Mouse (Mus musculus) naive thymus-derived CD4-positive, alpha-beta T cell, adult 2 months (primary cell): ENCODE results near the gene Stom.

ENCODE experiments used
- DNase-seq: peaks from one replicate; pipeline ENCODE4 v3.0.0-alpha.2; 2011; ENCODE audit warnings: low read depth

Stom gene

GRCm38 (mm10) chr2:35336388-35337280 lies at the start of gene Stom:
Gene Stom, minus strand, starts transcription at chr2:35336976.
- DNase-seq, result peak; percentile 97

- DNase-seq, result no peak
Measured at GRCm38 (mm10) chr2:35385441-35385871, 48.7 kb upstream of the Stom start.

GRCm38 (mm10) chr2:35379306-35379705 lies 42.5 kb upstream of the Stom start:
- DNase-seq, result no peak

GRCm38 (mm10) chr2:35377600-35377999 lies 40.8 kb upstream of the Stom start:
- no peak for DNase-seq

- DNase-seq, result peak; percentile 27
Measured at GRCm38 (mm10) chr2:35373003-35373402, 36.2 kb upstream of the Stom start.

- no peak for DNase-seq
Measured at GRCm38 (mm10) chr2:35370686-35371085, 33.9 kb upstream of the Stom start.

- no peak for DNase-seq
Measured at GRCm38 (mm10) chr2:35367629-35368028, 30.9 kb upstream of the Stom start, which contains the start of gene 4930568D16Rik. Gene 4930568D16Rik, minus strand, starts transcription at chr2:35367729.

- DNase-seq, result peak; percentile 43
Measured at GRCm38 (mm10) chr2:35349184-35349583, 12.4 kb upstream of the Stom start.

GRCm38 (mm10) chr2:35345984-35346383 lies 9.2 kb upstream of the Stom start:
- DNase-seq, result no peak

- no peak for DNase-seq
Measured at GRCm38 (mm10) chr2:35342605-35343004, 5.8 kb upstream of the Stom start.

- DNase-seq, result no peak
Measured at GRCm38 (mm10) chr2:35338707-35339106, 1.9 kb upstream of the Stom start.

GRCm38 (mm10) chr2:35338036-35338435 lies 1.3 kb upstream of the Stom start:
- DNase-seq, result no peak

GRCm38 (mm10) chr2:35337419-35337818 lies 643 bp upstream of the Stom start:
- DNase-seq, result no peak

- DNase-seq, result no peak
Measured at GRCm38 (mm10) chr2:35335620-35336019, 1.2 kb downstream of the Stom start.

GRCm38 (mm10) chr2:35333670-35334069 lies 3.1 kb downstream of the Stom start:
- no peak for DNase-seq

GRCm38 (mm10) chr2:35331205-35331604 lies 5.6 kb downstream of the Stom start:
- DNase-seq, result no peak

- DNase-seq, result no peak
Measured at GRCm38 (mm10) chr2:35329061-35329460, 7.7 kb downstream of the Stom start.

- no peak for DNase-seq
Measured at GRCm38 (mm10) chr2:35328064-35328792, 8.5 kb downstream of the Stom start.

GRCm38 (mm10) chr2:35327583-35327982 lies 9.2 kb downstream of the Stom start:
- DNase-seq, result peak; percentile 10

- DNase-seq, result no peak
Measured at GRCm38 (mm10) chr2:35326931-35327330, 9.8 kb downstream of the Stom start.

- DNase-seq, result no peak
Measured at GRCm38 (mm10) chr2:35325930-35326329, 10.8 kb downstream of the Stom start.

GRCm38 (mm10) chr2:35322404-35323164 lies 14.2 kb downstream of the Stom start:
- DNase-seq, result no peak
